Mouse (Mus musculus): Measurements from ENCODE around the gene Rnase2b. TPM values are rescaled to one million over a fixed set of nuclear protein-coding genes. Genes with fewer than 3 reads are reported as not detected.
"Not testable (repeated sequence)": the region's sequence is repeated elsewhere in the genome, so short reads cannot be mapped to it uniquely, and the experiment has no call there.

The Rnase2b gene
- not detected in 2 replicates for total RNA-seq (2012; rRNA removed)

- H3K36me3 ChIP-seq (ENCODE audit: control insufficient read depth, insufficient read depth, low read length, poor library complexity, severe bottlenecking); H3K27ac ChIP-seq (ENCODE audit: insufficient read depth, low read depth, low read length, poor library complexity, severe bottlenecking); H3K4me3 ChIP-seq (ENCODE audit: insufficient read depth in 1 of 2, low read depth in 1 of 2, low read length in 2 of 2, poor library complexity in 1 of 2, severe bottlenecking in 1 of 2); H3K9ac ChIP-seq (ENCODE audit: insufficient read depth, low read depth, low read length, poor library complexity, severe bottlenecking); in situ Hi-C loops (cut with MboI; ENCODE audit: low sequenced_read_pairs in 2 of 2, unreplicated experiment in 2 of 2); H3K9me3 ChIP-seq (ENCODE audit: control insufficient read depth, insufficient read depth, low read depth, low read length); DNase-seq (ENCODE audit: low read depth, low spot score); H3K4me1 ChIP-seq (ENCODE audit: control insufficient read depth in 2 of 2, insufficient read depth in 2 of 2, low read length in 2 of 2, poor library complexity in 1 of 2): not testable (repeated sequence)
These were observed at the start of gene Rnase2b for GRCm38 (mm10) chr14:51161976-51162375. TSS of gene Rnase2b (plus strand) at chr14:51162260.

- Histone ChIP-seq H3K27ac (ENCODE audit: insufficient read depth, low read depth, low read length, poor library complexity, severe bottlenecking) (no peak overlapping the region), H3K9ac (ENCODE audit: insufficient read depth, low read depth, low read length, poor library complexity, severe bottlenecking) (no peak overlapping the region), H3K4me1 (ENCODE audit: control insufficient read depth in 2 of 2, insufficient read depth in 2 of 2, low read length in 2 of 2, poor library complexity in 1 of 2) (no peaks in the 10 kb centered on the region), H3K9me3 (ENCODE audit: control insufficient read depth, insufficient read depth, low read depth, low read length) (no peaks in the 10 kb centered on the region), H3K36me3 (ENCODE audit: control insufficient read depth, insufficient read depth, low read length, poor library complexity, severe bottlenecking) (no peaks in the 10 kb centered on the region), H3K4me3 (ENCODE audit: insufficient read depth in 1 of 2, low read depth in 1 of 2, low read length in 2 of 2, poor library complexity in 1 of 2, severe bottlenecking in 1 of 2) (no peak overlapping the region)
- in situ Hi-C loops (cut with MboI; ENCODE audit: low sequenced_read_pairs in 2 of 2, unreplicated experiment in 2 of 2), result no loop called here
- no peak for DNase-seq (ENCODE audit: low read depth, low spot score)
- TF ChIP-seq ZC3H11A (IDR thresholded peaks at IDR 0.05; ENCODE audit: borderline replicate concordance, low read depth, low read length), result no peak
- no peak for TF ChIP-seq CHD2 (IDR thresholded peaks at IDR 0.05; ENCODE audit: low read depth, low read length)
- no peak for TF ChIP-seq ZNF384 (IDR thresholded peaks at IDR 0.05; ENCODE audit: low read depth, low read length)
- TF ChIP-seq MAFK (IDR thresholded peaks at IDR 0.05; ENCODE audit: insufficient read depth, low read depth, low read length), result no peak
- TF ChIP-seq HCFC1 (IDR thresholded peaks at IDR 0.05; ENCODE audit: borderline replicate concordance, insufficient read depth, low read length), result no peak
These were observed 48.6 kb upstream of the Rnase2b start for GRCm38 (mm10) chr14:51113476-51113875.

GRCm38 (mm10) chr14:51113916-51114560, 48.0 kb upstream of the Rnase2b start, which contains the start of gene Eddm3b:
TSS of gene Eddm3b (plus strand) at chr14:51114426.
- in situ Hi-C loops (cut with MboI; ENCODE audit: low sequenced_read_pairs in 2 of 2, unreplicated experiment in 2 of 2), result no loop called here
- H3K4me3 ChIP-seq (ENCODE audit: insufficient read depth in 1 of 2, low read depth in 1 of 2, low read length in 2 of 2, poor library complexity in 1 of 2, severe bottlenecking in 1 of 2), result no peak within 1 kb of the TSS
- no peaks in the 10 kb centered on the region for H3K4me1 ChIP-seq (ENCODE audit: control insufficient read depth in 2 of 2, insufficient read depth in 2 of 2, low read length in 2 of 2, poor library complexity in 1 of 2)
- H3K27ac ChIP-seq (ENCODE audit: insufficient read depth, low read depth, low read length, poor library complexity, severe bottlenecking), result no peak within 1 kb of the TSS
- no peak for DNase-seq (ENCODE audit: low read depth, low spot score)
- no peak within 1 kb of the TSS for H3K9ac ChIP-seq (ENCODE audit: insufficient read depth, low read depth, low read length, poor library complexity, severe bottlenecking)
- no peak for TF ChIP-seq ZNF384 (IDR thresholded peaks at IDR 0.05; ENCODE audit: low read depth, low read length)
- no peak for TF ChIP-seq CHD2 (IDR thresholded peaks at IDR 0.05; ENCODE audit: low read depth, low read length)
- TF ChIP-seq ZC3H11A (IDR thresholded peaks at IDR 0.05; ENCODE audit: borderline replicate concordance, low read depth, low read length), result no peak
- TF ChIP-seq MAFK (IDR thresholded peaks at IDR 0.05; ENCODE audit: insufficient read depth, low read depth, low read length), result no peak
- TF ChIP-seq HCFC1 (IDR thresholded peaks at IDR 0.05; ENCODE audit: borderline replicate concordance, insufficient read depth, low read length), result no peak
- no peaks in the 10 kb centered on the region for H3K36me3 ChIP-seq (ENCODE audit: control insufficient read depth, insufficient read depth, low read length, poor library complexity, severe bottlenecking)
- H3K9me3 ChIP-seq (ENCODE audit: control insufficient read depth, insufficient read depth, low read depth, low read length), result no peaks in the 10 kb centered on the region

GRCm38 (mm10) chr14:51125684-51126083, 36.4 kb upstream of the Rnase2b start:
- DNase-seq (ENCODE audit: low read depth, low spot score), result no peak
- Histone ChIP-seq H3K9me3 (ENCODE audit: control insufficient read depth, insufficient read depth, low read depth, low read length) (no peaks in the 10 kb centered on the region), H3K9ac (ENCODE audit: insufficient read depth, low read depth, low read length, poor library complexity, severe bottlenecking) (no peak overlapping the region), H3K4me1 (ENCODE audit: control insufficient read depth in 2 of 2, insufficient read depth in 2 of 2, low read length in 2 of 2, poor library complexity in 1 of 2) (peaks cover 0 to 4% of the 10 kb centered on the region in 2 experiments; a peak in 1 of 4 replicates), H3K27ac (ENCODE audit: insufficient read depth, low read depth, low read length, poor library complexity, severe bottlenecking) (no peak overlapping the region), H3K4me3 (ENCODE audit: insufficient read depth in 1 of 2, low read depth in 1 of 2, low read length in 2 of 2, poor library complexity in 1 of 2, severe bottlenecking in 1 of 2) (no peak overlapping the region), H3K36me3 (ENCODE audit: control insufficient read depth, insufficient read depth, low read length, poor library complexity, severe bottlenecking) (no peaks in the 10 kb centered on the region)
- TF ChIP-seq ZNF384 (IDR thresholded peaks at IDR 0.05; ENCODE audit: low read depth, low read length), result no peak
- TF ChIP-seq HCFC1 (IDR thresholded peaks at IDR 0.05; ENCODE audit: borderline replicate concordance, insufficient read depth, low read length), result no peak
- no peak for TF ChIP-seq MAFK (IDR thresholded peaks at IDR 0.05; ENCODE audit: insufficient read depth, low read depth, low read length)
- no peak for TF ChIP-seq CHD2 (IDR thresholded peaks at IDR 0.05; ENCODE audit: low read depth, low read length)
- no peak for TF ChIP-seq ZC3H11A (IDR thresholded peaks at IDR 0.05; ENCODE audit: borderline replicate concordance, low read depth, low read length)
- in situ Hi-C loops (cut with MboI; ENCODE audit: low sequenced_read_pairs in 2 of 2, unreplicated experiment in 2 of 2), result no loop called here

All from ES-E14 (cell line).